Mouse (Mus musculus) midbrain, embryonic 16.5 days (tissue): ENCODE measurements around the gene Elfn1. TPM values are rescaled to one million over a fixed set of nuclear protein-coding genes. Genes with fewer than 3 reads are reported as not detected.

Experiments
- ATAC-seq: fragments of 200-750 bp; cut with Nextera tagmentation; 2 replicates; pipeline ENCODE4 v1.8.0; 2017; ENCODE audit warnings: moderate TSS enrichment
- H3K27ac ChIP-seq: fragments of 300-500 bp; sonication (generic); 2 replicates; pipeline ENCODE4 v1.5.1; 2014; ENCODE audit warnings: mild to moderate bottlenecking, low read length, mixed read lengths
- H3K27me3 ChIP-seq: fragments of 300-500 bp; sonication (generic); 2 replicates; pipeline ENCODE4 v1.6.1; 2014; ENCODE audit warnings: low read depth, low read length, mixed read lengths; ENCODE audit not compliant: control insufficient read depth, insufficient read depth
- H3K36me3 ChIP-seq: fragments of 300-500 bp; sonication (generic); 2 replicates; pipeline ENCODE4 v1.6.1; 2014; ENCODE audit warnings: mild to moderate bottlenecking, low read length, moderate library complexity, mixed read lengths; ENCODE audit not compliant: control insufficient read depth, insufficient read depth
- H3K4me1 ChIP-seq: fragments of 300-500 bp; sonication (generic); 2 replicates; pipeline ENCODE4 v1.6.1; 2014; ENCODE audit warnings: mild to moderate bottlenecking, low read length, mixed read lengths; ENCODE audit not compliant: control insufficient read depth, insufficient read depth
- H3K4me2 ChIP-seq: fragments of 300-500 bp; sonication (generic); 2 replicates; pipeline ENCODE4 v1.6.1; 2014; ENCODE audit warnings: mild to moderate bottlenecking, low read length, mixed read lengths
- H3K4me3 ChIP-seq: fragments of 300-500 bp; sonication (generic); 2 replicates; pipeline ENCODE4 v1.5.1; 2014; ENCODE audit warnings: low read depth, mild to moderate bottlenecking, low read length, moderate library complexity, mixed read lengths
- H3K9ac ChIP-seq: fragments of 300-500 bp; sonication (generic); 2 replicates; pipeline ENCODE4 v1.6.1; 2014; ENCODE audit warnings: low read depth, low read length, mixed read lengths
- H3K9me3 ChIP-seq: fragments of 300-500 bp; sonication (generic); replicated peaks from 2 replicates; pipeline ENCODE4 v1.6.1; 2014; ENCODE audit warnings: mild to moderate bottlenecking, low read length, mixed read lengths; ENCODE audit not compliant: control insufficient read depth, poor library complexity, severe bottlenecking
- whole genome bisulfite sequencing: fragments of 180-500 bp; shearing (Covaris S2); extraction: QIAGEN DNeasy Blood & Tissue Kit; methylation state at CpG from one replicate; pipeline ENCODE4 v1.1.7; 2014; 5-methylcytosine and 5-hydroxymethylcytosine counted together
- polyA plus RNA-seq: library from polyadenylated mRNA; unstranded; fragments of >200 nt; fragmentation: Nextera tagmentation; extraction: Ambion mirVana; gene quantifications from 2 replicates; pipeline ENCODE4 v1.2.1, GENCODE M21; 2015

Gene Elfn1
- polyA plus RNA-seq: 2.5 TPM in 2 replicates

DNA sequence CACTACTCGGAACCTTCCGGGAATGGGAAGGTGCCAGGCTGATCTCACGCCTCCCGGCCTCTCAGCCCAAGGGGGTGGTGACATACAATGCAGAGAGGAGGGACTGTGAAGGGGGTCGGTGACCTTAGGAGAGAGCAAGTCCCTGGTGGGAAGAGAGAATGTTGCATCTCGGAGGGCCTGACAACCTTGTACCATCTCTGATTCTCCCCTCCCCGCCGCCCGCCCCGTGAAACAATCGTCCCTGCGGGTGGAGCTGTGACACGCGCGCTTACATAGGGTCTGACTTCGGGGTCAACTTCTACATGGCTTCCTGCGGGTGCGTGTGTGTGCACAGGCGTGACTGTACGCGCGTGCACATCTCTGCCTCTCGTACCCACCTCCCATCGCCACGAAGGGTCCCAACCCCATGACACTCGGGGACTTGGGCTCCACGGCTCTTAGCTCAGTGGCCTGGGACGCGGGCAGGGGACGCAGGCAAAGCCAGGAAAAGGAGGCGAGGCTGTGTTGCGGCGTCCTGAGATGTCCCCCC, at the start of gene Elfn1:
Gene Elfn1 (plus strand): TSS at position 230 of the 529 bp plus-strand sequence.
- peak within 1 kb of the TSS; percentile 59 for H3K4me3 ChIP-seq
- no peaks in the 10 kb centered on the region for H3K36me3 ChIP-seq
- no peaks in the 10 kb centered on the region for H3K9me3 ChIP-seq
- H3K4me1 ChIP-seq: peaks cover 40% of the 10 kb centered on the region
- H3K27ac ChIP-seq: peak within 1 kb of the TSS; percentile 57
- H3K4me2 ChIP-seq: peak within 1 kb of the TSS; percentile 97
- ATAC-seq: peak; percentile 25; the same call in 1 of the 2 replicates
- under 1% methylated on average over 31 of the region's 33 CpGs for WGBS
- H3K27me3 ChIP-seq: peaks cover 32% of the 10 kb centered on the region
- H3K9ac ChIP-seq: peak within 1 kb of the TSS; percentile 76

DNA sequence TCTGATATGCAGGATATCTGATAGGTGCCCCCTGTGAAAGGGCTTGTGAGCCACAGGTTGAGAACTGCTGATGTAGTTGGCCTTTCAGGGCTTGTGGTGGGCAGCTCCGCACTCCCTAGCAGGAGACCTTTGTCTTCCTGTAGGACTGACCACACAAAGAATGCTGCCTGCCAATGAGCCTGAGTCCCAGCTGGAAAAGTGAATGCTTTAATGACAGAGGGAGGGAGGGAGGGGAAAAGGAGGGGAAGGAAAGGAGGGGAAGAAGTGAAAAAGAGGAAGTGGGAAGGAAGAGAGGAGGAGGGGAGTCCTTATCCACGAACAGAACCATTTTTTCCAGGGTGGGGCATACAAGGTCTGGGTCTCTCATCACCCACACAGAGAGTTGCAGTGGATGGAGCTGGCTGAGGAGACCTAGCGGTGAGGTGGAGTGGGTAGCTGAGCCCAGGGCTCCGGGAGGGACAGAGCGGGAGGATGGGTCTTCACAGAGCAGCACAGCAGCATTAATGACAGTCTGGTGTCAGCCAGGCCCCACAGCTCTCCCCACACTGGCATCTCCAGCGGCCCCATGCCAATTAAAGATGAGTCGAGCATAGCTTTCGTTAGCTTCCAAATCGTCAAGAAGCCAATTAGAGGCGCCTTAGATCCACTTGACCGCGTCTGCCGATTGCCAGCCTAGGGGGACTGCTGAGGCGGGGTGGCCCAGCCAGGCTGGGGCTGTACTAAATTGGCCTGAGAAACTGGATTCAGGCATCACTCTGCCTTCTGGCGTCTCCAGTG, 47.2 kb upstream of the Elfn1 start:
- peaks cover 6% of the 10 kb centered on the region; the same call in 1 of the 2 replicates for H3K4me1 ChIP-seq
- ATAC-seq: peak; percentile 68; the same call in 1 of the 2 replicates
- H3K4me2 ChIP-seq: peak overlapping the region; percentile 15
- H3K27me3 ChIP-seq: no peaks in the 10 kb centered on the region
- WGBS: 11% methylated on average over 15 of the region's 15 CpGs
- H3K4me3 ChIP-seq: no peak overlapping the region
- H3K9ac ChIP-seq: peak overlapping the region; percentile 27; the same call in 1 of the 2 replicates
- no peaks in the 10 kb centered on the region for H3K9me3 ChIP-seq
- H3K27ac ChIP-seq: no peak overlapping the region
- no peaks in the 10 kb centered on the region for H3K36me3 ChIP-seq

DNA sequence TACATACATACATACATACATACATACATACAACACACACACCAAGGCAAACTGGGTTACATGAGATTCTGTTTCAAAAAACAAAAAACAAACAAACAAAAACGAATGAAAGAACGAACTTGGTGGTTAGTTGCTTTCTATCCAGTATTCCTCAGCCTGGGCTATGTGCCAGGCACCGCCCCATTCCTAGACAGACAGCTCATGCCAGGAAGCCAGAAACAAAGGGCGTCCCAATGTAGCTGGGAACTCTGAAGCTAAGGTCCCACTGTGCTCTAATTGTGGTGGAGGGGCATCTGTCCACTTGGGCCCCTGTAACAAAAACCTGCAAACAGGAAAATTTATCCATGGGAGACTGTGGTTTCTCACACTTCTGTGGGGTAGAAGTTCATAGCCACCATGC, 45.0 kb upstream of the Elfn1 start:
- no peaks in the 10 kb centered on the region for H3K9me3 ChIP-seq
- no peak for ATAC-seq
- H3K4me1 ChIP-seq: peaks cover 6% of the 10 kb centered on the region; the same call in 1 of the 2 replicates
- no peaks in the 10 kb centered on the region for H3K27me3 ChIP-seq
- no peak overlapping the region for H3K4me3 ChIP-seq
- H3K9ac ChIP-seq: no peak overlapping the region
- no peak overlapping the region for H3K27ac ChIP-seq
- H3K4me2 ChIP-seq: no peak overlapping the region
- no peaks in the 10 kb centered on the region for H3K36me3 ChIP-seq
- 50% methylated on average over 4 of the region's 4 CpGs for WGBS

DNA sequence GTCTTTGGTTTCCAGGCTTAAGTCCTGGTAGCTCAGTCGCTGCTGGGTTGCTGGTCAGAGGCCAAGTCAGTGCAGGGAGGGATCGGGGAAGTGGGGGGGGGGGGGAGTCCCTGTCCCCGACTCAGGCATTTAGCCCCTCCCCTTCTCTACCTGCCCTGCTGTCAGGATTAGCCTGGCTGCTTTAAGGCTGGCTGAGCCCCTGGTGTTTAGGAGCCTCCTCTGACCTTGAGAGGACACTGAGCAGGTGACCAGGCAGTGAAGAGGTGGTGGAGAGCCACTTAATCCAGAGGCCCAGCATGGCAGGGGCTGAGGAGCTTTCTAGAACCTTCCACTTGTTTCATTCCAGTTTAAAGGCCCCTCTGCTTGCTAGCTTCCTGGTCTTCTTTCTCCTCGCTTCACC, 36.9 kb upstream of the Elfn1 start:
- WGBS: 18% methylated on average over 3 of the region's 4 CpGs
- Histone ChIP-seq H3K9me3 (no peaks in the 10 kb centered on the region), H3K27me3 (no peaks in the 10 kb centered on the region), H3K36me3 (no peaks in the 10 kb centered on the region), H3K4me2 (no peak overlapping the region), H3K4me1 (no peaks in the 10 kb centered on the region), H3K4me3 (no peak overlapping the region), H3K27ac (no peak overlapping the region), H3K9ac (no peak overlapping the region)
- no peak for ATAC-seq

- Histone ChIP-seq H3K36me3 (no peaks in the 10 kb centered on the region), H3K9ac (no peak overlapping the region), H3K9me3 (no peaks in the 10 kb centered on the region), H3K4me2 (no peak overlapping the region), H3K27me3 (no peaks in the 10 kb centered on the region), H3K27ac (no peak overlapping the region), H3K4me1 (no peaks in the 10 kb centered on the region), H3K4me3 (no peak overlapping the region)
- ATAC-seq: no peak
- WGBS: 92% methylated on average over 1 of the region's 1 CpGs
These were observed 36.2 kb upstream of the Elfn1 start for GRCm38 (mm10) chr5:139871526-139871925.

DNA sequence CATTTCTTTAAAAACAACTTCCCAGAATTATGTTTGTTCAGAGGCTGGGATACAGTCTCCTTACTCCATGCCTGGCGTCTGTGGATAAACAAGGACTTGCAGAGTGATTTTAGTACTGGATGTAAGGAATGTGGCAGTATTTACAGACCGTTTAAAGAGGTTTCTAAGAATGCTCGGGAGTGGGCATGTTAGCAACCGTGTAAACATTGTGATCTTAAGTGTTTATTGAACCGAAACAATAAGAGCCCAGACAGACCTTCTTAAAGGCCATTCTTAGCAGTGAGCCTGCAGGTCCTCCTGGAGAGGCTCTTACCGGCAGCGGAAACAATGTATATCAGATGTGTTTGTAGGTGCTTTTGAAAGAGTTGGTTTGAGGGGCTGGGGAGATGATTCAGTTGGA, 30.2 kb upstream of the Elfn1 start:
- Histone ChIP-seq H3K27ac (no peak overlapping the region), H3K9ac (no peak overlapping the region), H3K9me3 (no peaks in the 10 kb centered on the region), H3K27me3 (no peaks in the 10 kb centered on the region), H3K36me3 (no peaks in the 10 kb centered on the region), H3K4me3 (no peak overlapping the region), H3K4me1 (no peaks in the 10 kb centered on the region), H3K4me2 (no peak overlapping the region)
- 58% methylated on average over 7 of the region's 7 CpGs for WGBS
- ATAC-seq: no peak

- Histone ChIP-seq H3K9me3 (no peaks in the 10 kb centered on the region), H3K4me3 (no peak overlapping the region), H3K4me1 (no peaks in the 10 kb centered on the region), H3K27ac (no peak overlapping the region), H3K36me3 (no peaks in the 10 kb centered on the region), H3K4me2 (no peak overlapping the region), H3K9ac (no peak overlapping the region), H3K27me3 (no peaks in the 10 kb centered on the region)
- ATAC-seq: no peak
- WGBS: 74% methylated on average over 5 of the region's 5 CpGs
These were observed 28.0 kb upstream of the Elfn1 start for GRCm38 (mm10) chr5:139879694-139880093.

DNA sequence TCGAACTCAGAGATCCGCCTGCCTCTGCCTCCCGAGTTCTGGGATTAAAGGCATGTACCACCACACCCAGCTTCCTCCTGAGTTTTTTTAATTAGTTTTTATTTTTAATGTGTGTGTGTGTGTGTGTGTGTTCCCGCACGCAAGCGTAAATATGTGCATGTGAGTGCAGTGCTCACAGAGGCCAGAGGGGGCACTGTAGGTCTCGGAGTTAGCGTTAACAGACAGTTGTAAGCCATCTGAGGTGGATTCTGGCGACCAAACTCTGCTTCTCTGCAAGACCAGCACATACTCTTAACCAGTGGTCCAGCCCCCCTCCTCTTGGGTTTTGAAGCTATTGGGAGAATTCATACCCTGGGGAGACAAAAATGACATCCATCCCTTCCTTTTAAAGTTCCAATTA, 26.6 kb upstream of the Elfn1 start:
- H3K27me3 ChIP-seq: no peaks in the 10 kb centered on the region
- ATAC-seq: no peak
- H3K9me3 ChIP-seq: no peaks in the 10 kb centered on the region
- 93% methylated on average over 9 of the region's 9 CpGs for WGBS
- no peaks in the 10 kb centered on the region for H3K36me3 ChIP-seq
- H3K4me2 ChIP-seq: no peak overlapping the region
- H3K4me3 ChIP-seq: no peak overlapping the region
- H3K4me1 ChIP-seq: no peaks in the 10 kb centered on the region
- no peak overlapping the region for H3K27ac ChIP-seq
- H3K9ac ChIP-seq: no peak overlapping the region

DNA sequence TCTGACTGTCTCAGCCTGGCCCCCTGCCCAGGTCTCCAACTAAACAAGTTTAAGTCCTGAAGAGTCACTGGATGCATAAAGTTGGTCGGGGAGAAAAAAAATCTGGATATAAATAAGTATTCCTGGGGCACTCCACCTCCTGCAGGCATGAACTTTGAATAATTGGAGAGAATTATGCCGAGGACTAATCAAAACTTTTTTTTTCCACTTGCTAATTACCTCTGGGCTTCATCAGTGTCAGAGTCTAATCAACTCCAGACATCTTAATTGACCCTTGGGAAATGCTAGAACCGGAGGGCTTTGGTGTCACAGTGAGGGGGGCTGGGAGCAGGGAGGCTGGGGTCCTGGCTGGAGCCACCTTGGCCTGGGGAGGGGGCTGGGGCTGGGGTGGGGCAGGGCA, 19.1 kb upstream of the Elfn1 start:
- H3K4me1 ChIP-seq: peaks cover 5% of the 10 kb centered on the region; the same call in 1 of the 2 replicates
- H3K27ac ChIP-seq: no peak overlapping the region
- H3K27me3 ChIP-seq: no peaks in the 10 kb centered on the region
- H3K9me3 ChIP-seq: no peaks in the 10 kb centered on the region
- H3K36me3 ChIP-seq: no peaks in the 10 kb centered on the region
- no peak overlapping the region for H3K4me3 ChIP-seq
- ATAC-seq: no peak
- H3K4me2 ChIP-seq: no peak overlapping the region
- 26% methylated on average over 3 of the region's 3 CpGs for WGBS
- H3K9ac ChIP-seq: no peak overlapping the region
